Mouse (Mus musculus): ENCODE data around the gene Olfr976. TPM values are rescaled to one million over a fixed set of nuclear protein-coding genes. Genes with fewer than 3 reads are reported as not detected.

Gene Olfr976
- polyA plus RNA-seq, 1 experiment: not detected

DNA sequence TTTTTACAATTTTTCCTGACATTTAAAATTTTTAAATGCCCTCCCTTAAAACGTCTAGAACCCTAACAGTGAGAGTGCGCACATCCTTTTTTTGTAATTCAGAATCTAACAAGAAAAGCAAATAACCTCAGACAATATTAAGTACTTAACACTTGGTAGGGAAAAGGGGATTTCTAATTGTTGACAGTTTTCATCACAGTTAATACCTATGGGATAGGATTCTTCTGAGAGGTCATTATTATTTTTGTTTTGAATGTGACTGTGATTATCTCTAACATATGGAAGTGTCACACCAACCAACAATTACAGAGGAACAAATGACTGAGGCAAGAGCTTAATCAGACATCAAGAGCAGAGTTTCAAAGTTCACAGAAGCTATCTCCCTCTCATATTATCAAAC lies 53.9 kb downstream of the Olfr976 start, which contains the start of gene Olfr229:
Gene Olfr229, plus strand, starts transcription at position 301 of the 400 bp plus-strand sequence.
- Histone ChIP-seq H3K27ac (ENCODE audit: insufficient read depth, low read depth, low read length) (no peak within 1 kb of the TSS), H3K4me3 (ENCODE audit: insufficient read depth, low read length) (no peak within 1 kb of the TSS), H3K4me1 (ENCODE audit: control insufficient read depth, insufficient read depth, low read length) (peaks cover 19% of the 10 kb centered on the region)
- no peak for TF ChIP-seq CTCF (IDR thresholded peaks at IDR 0.05; ENCODE audit: low read depth, low read length)

GRCm38 (mm10) chr9:39905106-39905505 lies 55.8 kb downstream of the Olfr976 start:
- Histone ChIP-seq H3K4me3 (ENCODE audit: insufficient read depth, low read length) (no peak overlapping the region), H3K27ac (ENCODE audit: insufficient read depth, low read depth, low read length) (no peak overlapping the region), H3K4me1 (ENCODE audit: control insufficient read depth, insufficient read depth, low read length) (peaks cover 17% of the 10 kb centered on the region)
- TF ChIP-seq POLR2A (IDR thresholded peaks at IDR 0.05; ENCODE audit: borderline replicate concordance, low read depth, low read length): no peak
- no peak for TF ChIP-seq CTCF (IDR thresholded peaks at IDR 0.05; ENCODE audit: low read depth, low read length)

Other genes starting within 250 kb of the Olfr976 start
- not detected in 2 replicates for gene Olfr965, start 249.8 kb downstream of the Olfr976 start, polyA plus RNA-seq (2012; ENCODE audit: insufficient read depth, insufficient read length, missing spikeins)
- not detected in 2 replicates for gene Olfr150, start 230.2 kb downstream of the Olfr976 start, polyA plus RNA-seq (2012; ENCODE audit: insufficient read depth, insufficient read length, missing spikeins)
- not detected in 2 replicates for gene Olfr967, start 214.9 kb downstream of the Olfr976 start, polyA plus RNA-seq (2012; ENCODE audit: insufficient read depth, insufficient read length, missing spikeins)
- gene Olfr968, start 177.9 kb downstream of the Olfr976 start, polyA plus RNA-seq (2012; ENCODE audit: insufficient read depth, insufficient read length, missing spikeins): not detected in 2 replicates
- gene Olfr969, start 170.2 kb downstream of the Olfr976 start, polyA plus RNA-seq (2012; ENCODE audit: insufficient read depth, insufficient read length, missing spikeins): not detected in 2 replicates
- gene Olfr970, start 152.3 kb downstream of the Olfr976 start, polyA plus RNA-seq (2012; ENCODE audit: insufficient read depth, insufficient read length, missing spikeins): not detected in 2 replicates
- not detected in 2 replicates for gene Olfr971, start 124.3 kb downstream of the Olfr976 start, polyA plus RNA-seq (2012; ENCODE audit: insufficient read depth, insufficient read length, missing spikeins)
- not detected in 2 replicates for gene Olfr972, start 94.7 kb downstream of the Olfr976 start, polyA plus RNA-seq (2012; ENCODE audit: insufficient read depth, insufficient read length, missing spikeins)
- gene Olfr229, start 53.8 kb downstream of the Olfr976 start, polyA plus RNA-seq (2012; ENCODE audit: insufficient read depth, insufficient read length, missing spikeins): not detected in 2 replicates
- not detected in 2 replicates for gene Olfr974, start 23.6 kb downstream of the Olfr976 start, polyA plus RNA-seq (2012; ENCODE audit: insufficient read depth, insufficient read length, missing spikeins)
- gene Olfr975, start 9.1 kb downstream of the Olfr976 start, polyA plus RNA-seq (2012; ENCODE audit: insufficient read depth, insufficient read length, missing spikeins): not detected in 2 replicates
- gene Olfr978, start 31.0 kb upstream of the Olfr976 start, polyA plus RNA-seq (2012; ENCODE audit: insufficient read depth, insufficient read length, missing spikeins): not detected in 2 replicates
- not detected in 2 replicates for gene Olfr979, start 42.3 kb upstream of the Olfr976 start, polyA plus RNA-seq (2012; ENCODE audit: insufficient read depth, insufficient read length, missing spikeins)
- gene Olfr980, start 48.4 kb upstream of the Olfr976 start, polyA plus RNA-seq (2012; ENCODE audit: insufficient read depth, insufficient read length, missing spikeins): not detected in 2 replicates
- gene Olfr981, start 60.3 kb upstream of the Olfr976 start, polyA plus RNA-seq (2012; ENCODE audit: insufficient read depth, insufficient read length, missing spikeins): 0.11 TPM in 1 of 2 replicates, not detected in the other
- not detected in 2 replicates for gene Olfr982, start 112.7 kb upstream of the Olfr976 start, polyA plus RNA-seq (2012; ENCODE audit: insufficient read depth, insufficient read length, missing spikeins)
- 0.13 TPM in 1 of 2 replicates, not detected in the other for gene Olfr983, start 132.5 kb upstream of the Olfr976 start, polyA plus RNA-seq (2012; ENCODE audit: insufficient read depth, insufficient read length, missing spikeins)
- 0.16 TPM in 1 of 2 replicates, not detected in the other for gene Olfr984, start 153.1 kb upstream of the Olfr976 start, polyA plus RNA-seq (2012; ENCODE audit: insufficient read depth, insufficient read length, missing spikeins)
- gene Olfr985, start 169.1 kb upstream of the Olfr976 start, polyA plus RNA-seq (2012; ENCODE audit: insufficient read depth, insufficient read length, missing spikeins): not detected in 2 replicates
- not detected in 2 replicates for gene Tmem225, start 187.0 kb upstream of the Olfr976 start, polyA plus RNA-seq (2012; ENCODE audit: insufficient read depth, insufficient read length, missing spikeins)
- gene Olfr986, start 219.8 kb upstream of the Olfr976 start, polyA plus RNA-seq (2012; ENCODE audit: insufficient read depth, insufficient read length, missing spikeins): not detected in 2 replicates
- 2.1 and 3.1 TPM in 2 replicates for gene Zfp202, start 231.2 kb upstream of the Olfr976 start, polyA plus RNA-seq (2012; ENCODE audit: insufficient read depth, insufficient read length, missing spikeins)